Mouse (Mus musculus): ENCODE data around the gene Mybbp1a. TPM values are rescaled to one million over a fixed set of nuclear protein-coding genes. Genes with fewer than 3 reads are reported as not detected.

The Mybbp1a gene
- total and polyA plus RNA-seq, 3 experiments, result 344 to 3,394 (median 602) TPM

DNA sequence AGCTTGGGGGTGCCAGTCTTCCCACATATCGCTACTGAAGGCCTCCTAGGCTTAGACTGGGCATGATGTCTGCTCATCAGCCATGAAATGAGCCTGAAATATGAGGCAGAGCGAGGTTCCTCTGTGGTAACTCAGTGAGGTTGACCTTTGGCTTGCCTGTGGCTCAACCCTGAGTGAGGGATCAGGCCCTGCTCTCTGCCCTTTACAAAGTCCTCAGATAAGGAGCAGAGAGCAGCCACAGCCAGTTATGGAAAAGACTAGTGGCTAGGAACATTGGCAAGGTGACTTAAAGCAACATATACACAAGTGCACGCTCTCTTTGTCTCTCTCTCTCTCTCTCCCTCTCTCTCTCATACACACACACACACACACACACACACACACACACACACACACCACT is 33.8 kb downstream of the Mybbp1a start:
- H3K36me3 ChIP-seq (ENCODE audit: control insufficient read depth in 1 of 2, insufficient read depth in 2 of 2, low read length in 2 of 2), result peaks cover 0 to 22% of the 10 kb centered on the region in 2 experiments; a peak in 2 of 4 replicates
- H3K79me2 ChIP-seq (ENCODE audit: control insufficient read depth, insufficient read depth, low read length, poor library complexity), result no peaks in the 10 kb centered on the region
- H3K4me3 ChIP-seq (ENCODE audit: control insufficient read depth in 1 of 2, insufficient read depth in 1 of 2, low read depth in 2 of 2, low read length in 2 of 2), result peak overlapping the region in 1 of 2 experiments; percentile 4; a peak in 1 of 4 replicates
- H3K9ac ChIP-seq (ENCODE audit: control insufficient read depth, low read depth, low read length, poor library complexity, severe bottlenecking), result peak overlapping the region; percentile 46
- peak overlapping the region; percentile 80 for H3K27ac ChIP-seq (ENCODE audit: control insufficient read depth, low read depth, low read length)
- H3K4me1 ChIP-seq (ENCODE audit: control insufficient read depth in 1 of 2, insufficient read depth in 2 of 2, low read length in 2 of 2), result peaks cover 14 to 51% of the 10 kb centered on the region in 2 experiments
- DNase-seq (ENCODE audit: low read depth, low spot score), result peak; percentile 45
- no peaks in the 10 kb centered on the region for H3K27me3 ChIP-seq (ENCODE audit: control insufficient read depth in 1 of 2, insufficient read depth in 2 of 2, low read length in 2 of 2)
- no peaks in the 10 kb centered on the region for H3K9me3 ChIP-seq (replicated peaks; ENCODE audit: insufficient read depth, low read length)
- TF ChIP-seq MXI1 (IDR thresholded peaks at IDR 0.05; ENCODE audit: low read depth, low read length) (no peak), SMC3 (IDR thresholded peaks at IDR 0.05; ENCODE audit: low read depth, low read length) (no peak), EP300 (IDR thresholded peaks at IDR 0.05; ENCODE audit: low read depth in 1 of 2, low read length in 2 of 2) (no peak; a peak in 1 of 4 replicates), CHD1 (IDR thresholded peaks at IDR 0.05; ENCODE audit: low read depth, low read length) (no peak), UBTF (IDR thresholded peaks at IDR 0.05; ENCODE audit: borderline replicate concordance, insufficient read depth, low read depth, low read length) (no peak), CTCF (IDR thresholded peaks at IDR 0.05 in 2 of 3, conservative IDR thresholded peaks at IDR 0.05 in 1 of 3; ENCODE audit: control insufficient read depth in 1 of 3, insufficient read depth in 1 of 3, low read depth in 2 of 3, low read length in 3 of 3, poor library complexity in 1 of 3, severe bottlenecking in 1 of 3) (no peak), MYB (IDR thresholded peaks at IDR 0.05; ENCODE audit: low read depth, low read length) (no peak), NELFE (IDR thresholded peaks at IDR 0.05; ENCODE audit: low read depth, low read length) (no peak), POLR2A (IDR thresholded peaks at IDR 0.05; ENCODE audit: control insufficient read depth in 1 of 2, insufficient read depth in 1 of 2, low read depth in 1 of 2, low read length in 2 of 2, poor library complexity in 1 of 2) (no peak), HCFC1 (IDR thresholded peaks at IDR 0.05; ENCODE audit: low read depth, low read length) (no peak), SIN3A (IDR thresholded peaks at IDR 0.05; ENCODE audit: low read length) (no peak), POLR2AphosphoS2 (IDR thresholded peaks at IDR 0.05; ENCODE audit: low read length) (no peak), MAZ (IDR thresholded peaks at IDR 0.05; ENCODE audit: low read depth, low read length) (no peak), RAD21 (IDR thresholded peaks at IDR 0.05; ENCODE audit: low read depth, low read length) (no peak), CHD2 (IDR thresholded peaks at IDR 0.05; ENCODE audit: low read length) (no peak), ELF1 (IDR thresholded peaks at IDR 0.05; ENCODE audit: low read depth, low read length) (no peak), ZKSCAN1 (IDR thresholded peaks at IDR 0.05; ENCODE audit: low read depth, low read length) (no peak), E2F4 (IDR thresholded peaks at IDR 0.05; ENCODE audit: borderline replicate concordance, low read depth, low read length) (no peak), POLR2AphosphoS5 (IDR thresholded peaks at IDR 0.05; ENCODE audit: borderline replicate concordance, low read depth, low read length) (no peak), MEF2A (IDR thresholded peaks at IDR 0.05; ENCODE audit: extremely low read depth, insufficient replicate concordance, low read depth, low read length, poor library complexity, severe bottlenecking) (no peak)

DNA sequence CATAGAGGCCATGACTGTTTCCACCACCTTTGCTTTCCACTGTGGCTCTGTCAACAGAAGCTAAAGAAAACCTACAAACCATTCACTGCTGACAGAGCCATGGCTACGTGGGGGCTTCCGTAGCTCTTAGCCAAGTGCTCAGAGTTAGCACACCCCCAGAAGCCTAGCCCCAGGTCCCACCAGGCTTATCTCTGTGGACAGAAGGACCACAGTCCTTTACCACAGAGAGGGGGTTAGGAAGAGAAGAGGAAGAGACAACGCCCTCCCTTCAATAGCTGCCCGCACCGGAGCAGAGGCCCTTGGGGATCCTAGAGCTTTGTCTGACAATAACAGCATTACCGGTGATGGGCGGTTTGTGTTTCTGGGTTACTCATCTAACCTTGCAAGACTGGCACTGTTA is 34.3 kb downstream of the Mybbp1a start:
- Histone ChIP-seq H3K4me3 (ENCODE audit: control insufficient read depth in 1 of 2, insufficient read depth in 1 of 2, low read depth in 2 of 2, low read length in 2 of 2) (peak overlapping the region; percentile 17 to 18; a peak in 2 of 4 replicates), H3K4me1 (ENCODE audit: control insufficient read depth in 1 of 2, insufficient read depth in 2 of 2, low read length in 2 of 2) (peaks cover 14 to 47% of the 10 kb centered on the region in 2 experiments), H3K9ac (ENCODE audit: control insufficient read depth, low read depth, low read length, poor library complexity, severe bottlenecking) (peak overlapping the region; percentile 46), H3K79me2 (ENCODE audit: control insufficient read depth, insufficient read depth, low read length, poor library complexity) (no peaks in the 10 kb centered on the region), H3K27ac (ENCODE audit: control insufficient read depth, low read depth, low read length) (peak overlapping the region; percentile 80), H3K27me3 (ENCODE audit: control insufficient read depth in 1 of 2, insufficient read depth in 2 of 2, low read length in 2 of 2) (no peaks in the 10 kb centered on the region), H3K9me3 (replicated peaks; ENCODE audit: insufficient read depth, low read length) (no peaks in the 10 kb centered on the region), H3K36me3 (ENCODE audit: control insufficient read depth in 1 of 2, insufficient read depth in 2 of 2, low read length in 2 of 2) (peaks cover 0 to 22% of the 10 kb centered on the region in 2 experiments; a peak in 2 of 4 replicates)
- peak; percentile 94 for DNase-seq (ENCODE audit: low read depth, low spot score)
- TF ChIP-seq TAL1 (IDR thresholded peaks at IDR 0.05; ENCODE audit: low read length) (peak; percentile 96), MYB (IDR thresholded peaks at IDR 0.05; ENCODE audit: low read depth, low read length) (peak; percentile 83), NELFE (IDR thresholded peaks at IDR 0.05; ENCODE audit: low read depth, low read length) (no peak), CHD1 (IDR thresholded peaks at IDR 0.05; ENCODE audit: low read depth, low read length) (no peak), GABPA (IDR thresholded peaks at IDR 0.05; ENCODE audit: low read depth, low read length) (no peak), SIN3A (IDR thresholded peaks at IDR 0.05; ENCODE audit: low read length) (peak; percentile 77), ETS1 (IDR thresholded peaks at IDR 0.05; ENCODE audit: low read depth, low read length) (peak; percentile 74; the same call in 1 of the 2 replicates), POLR2A (IDR thresholded peaks at IDR 0.05; ENCODE audit: control insufficient read depth in 1 of 2, insufficient read depth in 1 of 2, low read depth in 1 of 2, low read length in 2 of 2, poor library complexity in 1 of 2) (peak in 1 of 2 experiments; percentile 26; a peak in 1 of 4 replicates), ELF1 (IDR thresholded peaks at IDR 0.05; ENCODE audit: low read depth, low read length) (no peak; the same call in 1 of the 2 replicates), TBP (IDR thresholded peaks at IDR 0.05; ENCODE audit: low read depth, low read length) (no peak), SMC3 (IDR thresholded peaks at IDR 0.05; ENCODE audit: low read depth, low read length) (no peak; the same call in 1 of the 2 replicates), E2F4 (IDR thresholded peaks at IDR 0.05; ENCODE audit: borderline replicate concordance, low read depth, low read length) (no peak), MAFK (IDR thresholded peaks at IDR 0.05; ENCODE audit: borderline replicate concordance, low read depth, low read length) (peak; percentile 29; the same call in 1 of the 2 replicates), ZMIZ1 (IDR thresholded peaks at IDR 0.05; ENCODE audit: low read depth, low read length) (no peak), USF2 (IDR thresholded peaks at IDR 0.05; ENCODE audit: borderline replicate concordance in 1 of 2, insufficient read depth in 1 of 2, low read depth in 1 of 2, low read length in 2 of 2) (no peak), MAX (IDR thresholded peaks at IDR 0.05; ENCODE audit: low read length) (no peak; the same call in 1 of the 2 replicates), MXI1 (IDR thresholded peaks at IDR 0.05; ENCODE audit: low read depth, low read length) (no peak), POLR2AphosphoS5 (IDR thresholded peaks at IDR 0.05; ENCODE audit: borderline replicate concordance, low read depth, low read length) (no peak), MYC (IDR thresholded peaks at IDR 0.05; ENCODE audit: low read depth, low read length) (peak; percentile 26; the same call in 1 of the 2 replicates)

Measured in MEL (cell line).